Mouse (Mus musculus): Measurements from ENCODE around the gene Caln1.

GRCm38 (mm10) chr5:130635397-130635796 lies 266.1 kb downstream of the Caln1 start:
- TF ChIP-seq CHD2 (IDR thresholded peaks at IDR 0.05; ENCODE audit: low read depth, low read length) (no peak), MAFK (IDR thresholded peaks at IDR 0.05; ENCODE audit: insufficient read depth, low read depth, low read length) (no peak), HCFC1 (IDR thresholded peaks at IDR 0.05; ENCODE audit: borderline replicate concordance, insufficient read depth, low read length) (no peak), ZC3H11A (IDR thresholded peaks at IDR 0.05; ENCODE audit: borderline replicate concordance, low read depth, low read length) (no peak)
